10 mouse cellular contexts compared by ENCODE assay signal in the genomic region with DNA sequence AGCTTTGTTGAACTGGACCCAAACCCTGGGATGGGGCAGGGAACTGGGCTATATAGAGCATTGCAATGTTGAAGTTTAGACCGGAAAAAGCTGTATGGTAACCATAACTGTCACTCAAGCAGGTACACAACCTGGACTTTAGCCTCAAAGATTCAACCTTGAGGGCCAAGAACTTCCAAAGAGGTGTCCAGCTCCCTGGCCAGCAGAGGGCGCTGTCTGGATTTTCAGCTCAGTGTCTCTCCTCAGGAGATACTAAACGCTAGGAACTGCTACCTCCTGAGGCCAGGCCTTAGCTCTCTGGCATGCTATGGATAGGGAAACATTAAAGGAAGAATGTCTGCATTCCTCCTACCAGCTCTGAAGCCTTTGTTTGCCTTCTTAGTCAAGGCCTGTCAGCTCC.
DNase-seq lines count a peak whose midpoint lies in the region; ATAC-seq lines count a peak whose summit lies in the region.
"Had no signal": no experiment of that assay in that cellular context is flagged by ENCODE, and none has a peak within 500 bp of the region (broad histone marks: within the 10 kb centered on the region; RNA-seq: fewer than 3 reads in every experiment).

No protein-coding gene starts in this region.

- H3K4me3 ChIP-seq in forebrain, embryonic 16.5 days (replicated peaks; ENCODE audit: low read length), result no peak overlapping the region
- H3K4me3 ChIP-seq: embryonic facial prominence, embryonic 13.5 days; neural tube, embryonic 13.5 days had no signal

- intact Hi-C loops in heart, postnatal 36 days (cut with DNase I), result loop anchor here (5.0 to 10.0 kb wide), 2 partner anchors 185 to 203 kb away; no protein-coding TSS in a partner anchor

- peak; percentile 58 for ATAC-seq in erythroblast, adult 5-6 weeks (replicated peaks; ENCODE audit: low FRiP score, poor library complexity, severe bottlenecking)
- no peak for ATAC-seq in forebrain, embryonic 16.5 days

- DNase-seq in heart, postnatal 36 days, result peak; percentile 7 to 40
- no peak for DNase-seq in heart, adult 8-10 months (ENCODE audit: low spot score)
- DNase-seq in 416B (ENCODE audit: low read depth), result peak; percentile 14
- DNase-seq in MEL-GATA-1-ER (ENCODE audit: extremely low read depth, low read depth), result peak; percentile 33
- DNase-seq in naive thymus-derived CD4-positive, alpha-beta T cell, adult 2 months (ENCODE audit: low read depth), result peak; percentile 52
- DNase-seq in frontal cortex, postnatal 14 days (ENCODE audit: low spot score in 2 of 2), result no peak

- H3K4me1 ChIP-seq in forebrain, embryonic 16.5 days (replicated peaks; ENCODE audit: control insufficient read depth, insufficient read depth, low read length), result peaks cover 19% of the 10 kb centered on the region

- no peak overlapping the region for H3K27ac ChIP-seq in forebrain, embryonic 16.5 days (ENCODE audit: low read length)
- H3K27ac ChIP-seq: embryonic facial prominence, embryonic 13.5 days; neural tube, embryonic 13.5 days had no signal

- no peak overlapping the region for H3K9ac ChIP-seq in forebrain, embryonic 16.5 days (replicated peaks; ENCODE audit: low read depth, low read length)
- H3K9ac ChIP-seq: embryonic facial prominence, embryonic 13.5 days; neural tube, embryonic 13.5 days had no signal

- WGBS in forebrain, embryonic 16.5 days, result 47% methylated on average over 3 of the region's 3 CpGs

- H3K36me3 ChIP-seq in forebrain, embryonic 16.5 days (ENCODE audit: control insufficient read depth, insufficient read depth), result no peaks in the 10 kb centered on the region
- H3K36me3 ChIP-seq: embryonic facial prominence, embryonic 13.5 days; neural tube, embryonic 13.5 days had no signal

- H3K9me3 ChIP-seq in forebrain, embryonic 16.5 days (ENCODE audit: control insufficient read depth, low read length), result no peaks in the 10 kb centered on the region
- H3K9me3 ChIP-seq: embryonic facial prominence, embryonic 13.5 days; neural tube, embryonic 13.5 days had no signal

- no peak overlapping the region for H3K4me2 ChIP-seq in forebrain, embryonic 16.5 days (ENCODE audit: low read length)
- H3K4me2 ChIP-seq: neural tube, embryonic 13.5 days had no signal

- no peaks in the 10 kb centered on the region for H3K27me3 ChIP-seq in forebrain, embryonic 16.5 days (replicated peaks; ENCODE audit: control insufficient read depth, insufficient read depth, low read length)

Comparison
In these comparisons a context has a peak if more than half of its experiments do, and no peak if none do; other contexts are left out.
1. DNase-seq: peak in heart, postnatal 36 days (2 of 2), 416B (single experiment), MEL-GATA-1-ER (single experiment) and naive thymus-derived CD4-positive, alpha-beta T cell, adult 2 months (single experiment); none in heart, adult 8-10 months (single experiment) and frontal cortex, postnatal 14 days (0 of 2).